Mouse (Mus musculus) liver, adult 2 months (tissue): ENCODE results near the gene Mettl14. TPM values are rescaled to one million over a fixed set of nuclear protein-coding genes. Genes with fewer than 3 reads are reported as not detected.
A peak's percentile ranks its signal among the peaks of the same experiment; 100 is the strongest.

Source experiments
- DNase-seq: peaks from one replicate; pipeline ENCODE4 v3.0.0-alpha.2; 2011; ENCODE audit warnings: low read depth, low spot score; ENCODE audit errors: extremely low read depth
- H3K27ac ChIP-seq: fragments of 200-500 bp; replicated peaks from 2 replicates; pipeline ENCODE4 v1.5.1; 2012; ENCODE audit warnings: low read depth, mild to moderate bottlenecking, control low read depth, inconsistent platforms, low read length; ENCODE audit not compliant: insufficient read depth
- H3K27me3 ChIP-seq: fragments of 200-500 bp; 2 replicates; pipeline ENCODE4 v1.6.1; 2012; ENCODE audit warnings: mild to moderate bottlenecking, moderate library complexity, low read length, inconsistent platforms; ENCODE audit not compliant: control insufficient read depth, insufficient read depth
- H3K36me3 ChIP-seq: fragments of 200-500 bp; 2 replicates; pipeline ENCODE4 v1.6.1; 2012; ENCODE audit warnings: low read length, inconsistent platforms; ENCODE audit not compliant: control insufficient read depth, insufficient read depth
- H3K4me1 ChIP-seq: fragments of 200-500 bp; 2 replicates; pipeline ENCODE4 v1.6.1; 2011; ENCODE audit warnings: low read length; ENCODE audit not compliant: control insufficient read depth, insufficient read depth
- H3K4me3 ChIP-seq: fragments of 200-500 bp; 2 replicates; pipeline ENCODE4 v1.5.1; 2011; ENCODE audit warnings: low read depth, mild to moderate bottlenecking, control low read depth, low read length, moderate library complexity; ENCODE audit not compliant: insufficient read depth
- H3K79me2 ChIP-seq: fragments of 200-500 bp; 2 replicates; pipeline ENCODE4 v1.6.1; 2012; ENCODE audit warnings: inconsistent platforms, mild to moderate bottlenecking, low read length, moderate library complexity; ENCODE audit not compliant: control insufficient read depth, insufficient read depth
- H3K9ac ChIP-seq: fragments of 200-500 bp; 2 replicates; pipeline ENCODE4 v1.6.1; 2012; ENCODE audit warnings: low read depth, mild to moderate bottlenecking, control low read depth, inconsistent platforms, low read length
- CTCF ChIP-seq: fragments of 200-500 bp; IDR thresholded peaks from 2 replicates; pipeline ENCODE4 v1.5.1; 2011; ENCODE audit warnings: low read depth, low read length, control low read depth
- POLR2A ChIP-seq: fragments of 200-500 bp; IDR thresholded peaks from 2 replicates; pipeline ENCODE4 v1.6.1; 2011; ENCODE audit warnings: low read length, control low read depth; ENCODE audit not compliant: insufficient read depth; ENCODE audit errors: extremely low read depth
- WGBS: fragments of 180-500 bp; shearing (Covaris S2); methylation state at CpG from one replicate; pipeline ENCODE4 v1.1.7; 2018; 5-methylcytosine and 5-hydroxymethylcytosine counted together
- polyA plus RNA-seq: library from polyadenylated mRNA; depleted of rRNA; stranded (reverse); fragments of >200 nt; gene quantifications from 2 replicates; pipeline ENCODE4 v1.2.3, GENCODE M21; 2012
- total RNA-seq: library from RNA; depleted of rRNA; stranded (reverse); fragments of >200 nt; gene quantifications from 2 replicates; pipeline ENCODE4 v1.2.3, GENCODE M21; 2014

The Mettl14 gene
- total and polyA plus RNA-seq, 2 experiments = 2.9 to 3.9 TPM

- Histone ChIP-seq H3K4me3 (no peak overlapping the region), H3K9ac (no peak overlapping the region), H3K4me1 (peaks cover 2% of the 10 kb centered on the region), H3K79me2 (no peaks in the 10 kb centered on the region; the same call in 1 of the 2 replicates), H3K36me3 (peaks cover 47% of the 10 kb centered on the region), H3K27me3 (no peaks in the 10 kb centered on the region), H3K27ac (no peak overlapping the region)
- WGBS = 77% methylated on average over 7 of the region's 7 CpGs
- DNase-seq = no peak
- no peak for TF ChIP-seq POLR2A
Measured at GRCm38 (mm10) chr3:123334947-123335346, 51.0 kb downstream of the Mettl14 start.

- no peak for TF ChIP-seq POLR2A
- TF ChIP-seq CTCF = no peak
- H3K27ac ChIP-seq = no peak overlapping the region
- H3K27me3 ChIP-seq = no peaks in the 10 kb centered on the region
- no peak overlapping the region for H3K4me3 ChIP-seq
- no peak overlapping the region for H3K9ac ChIP-seq
- DNase-seq = peak; percentile 51
- WGBS = 13% methylated on average over 4 of the region's 4 CpGs
- peaks cover 2% of the 10 kb centered on the region for H3K4me1 ChIP-seq
- no peaks in the 10 kb centered on the region; the same call in 1 of the 2 replicates for H3K79me2 ChIP-seq
- H3K36me3 ChIP-seq = peaks cover 50% of the 10 kb centered on the region
Measured at GRCm38 (mm10) chr3:123333055-123333424, 52.9 kb downstream of the Mettl14 start.

GRCm38 (mm10) chr3:123332330-123333054 is 53.4 kb downstream of the Mettl14 start:
- no peak overlapping the region for H3K27ac ChIP-seq
- 70% methylated on average over 2 of the region's 2 CpGs for WGBS
- no peak for DNase-seq
- H3K79me2 ChIP-seq = no peaks in the 10 kb centered on the region; the same call in 1 of the 2 replicates
- no peaks in the 10 kb centered on the region for H3K27me3 ChIP-seq
- no peak overlapping the region for H3K9ac ChIP-seq
- TF ChIP-seq POLR2A (no peak), CTCF (no peak)
- H3K36me3 ChIP-seq = peaks cover 47% of the 10 kb centered on the region
- H3K4me3 ChIP-seq = no peak overlapping the region
- peaks cover 2% of the 10 kb centered on the region for H3K4me1 ChIP-seq

- no peak for TF ChIP-seq CTCF
- no peaks in the 10 kb centered on the region for H3K27me3 ChIP-seq
- H3K36me3 ChIP-seq = peaks cover 42% of the 10 kb centered on the region
- DNase-seq = no peak
- H3K4me1 ChIP-seq = peaks cover 2% of the 10 kb centered on the region
- no peaks in the 10 kb centered on the region; the same call in 1 of the 2 replicates for H3K79me2 ChIP-seq
- H3K4me3 ChIP-seq = no peak overlapping the region
- no peak overlapping the region for H3K9ac ChIP-seq
- WGBS = 95% methylated on average over 4 of the region's 4 CpGs
- no peak overlapping the region for H3K27ac ChIP-seq
Measured at GRCm38 (mm10) chr3:123330221-123330620, 55.7 kb downstream of the Mettl14 start.

GRCm38 (mm10) chr3:123329251-123329650 is 56.7 kb downstream of the Mettl14 start:
- Histone ChIP-seq H3K4me1 (peaks cover 2% of the 10 kb centered on the region), H3K36me3 (peaks cover 43% of the 10 kb centered on the region), H3K27me3 (no peaks in the 10 kb centered on the region), H3K79me2 (no peaks in the 10 kb centered on the region; the same call in 1 of the 2 replicates), H3K27ac (no peak overlapping the region), H3K4me3 (no peak overlapping the region), H3K9ac (no peak overlapping the region)
- 71% methylated on average over 6 of the region's 6 CpGs for WGBS
- TF ChIP-seq CTCF (no peak), POLR2A (no peak)
- DNase-seq = peak; percentile 38

- no peaks in the 10 kb centered on the region for H3K27me3 ChIP-seq
- DNase-seq = no peak
- 61% methylated on average over 4 of the region's 4 CpGs for WGBS
- H3K27ac ChIP-seq = no peak overlapping the region
- peaks cover 27% of the 10 kb centered on the region for H3K36me3 ChIP-seq
- H3K4me3 ChIP-seq = no peak overlapping the region
- TF ChIP-seq POLR2A (no peak), CTCF (no peak)
- no peaks in the 10 kb centered on the region for H3K4me1 ChIP-seq
- H3K9ac ChIP-seq = no peak overlapping the region
- H3K79me2 ChIP-seq = no peaks in the 10 kb centered on the region; the same call in 1 of the 2 replicates
Measured at GRCm38 (mm10) chr3:123324326-123324725, 61.6 kb downstream of the Mettl14 start.
